Mouse (Mus musculus): ENCODE measurements around the gene Adam22. TPM values are rescaled to one million over a fixed set of nuclear protein-coding genes. Genes with fewer than 3 reads are reported as not detected.
"Not testable (repeated sequence)": the region's sequence is repeated elsewhere in the genome, so short reads cannot be mapped to it uniquely, and the experiment has no call there.

Adam22 gene
- polyA plus RNA-seq, 1 experiment from 2014 or later = 2.2 TPM

DNA sequence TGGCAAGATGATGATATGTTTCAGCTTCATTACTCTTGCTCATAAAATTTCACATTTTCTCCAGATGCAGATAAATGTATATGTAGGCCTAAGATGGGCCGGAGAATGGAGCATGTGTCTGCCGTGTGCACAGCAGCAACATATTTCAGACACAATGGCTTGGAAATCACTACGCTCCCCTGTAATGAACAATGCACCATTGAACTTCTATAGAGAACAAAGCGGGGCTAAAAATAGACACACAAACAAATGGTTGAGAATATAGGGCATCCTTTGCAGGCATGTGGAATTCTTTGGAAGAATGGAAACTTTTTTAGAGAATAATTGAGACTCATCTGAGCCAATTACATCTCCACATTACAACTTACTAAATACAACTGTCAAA is 143.6 kb downstream of the Adam22 start:
- 78% methylated on average over 4 of the region's 4 CpGs for WGBS
- ATAC-seq (replicated peaks; ENCODE audit: low FRiP score) = no peak
- Histone ChIP-seq H3K9ac (ENCODE audit: low read depth, low read length) (no peak overlapping the region), H3K27ac (ENCODE audit: low read depth, low read length) (no peak overlapping the region), H3K4me1 (replicated peaks; ENCODE audit: control insufficient read depth, insufficient read depth, low read length) (no peaks in the 10 kb centered on the region), H3K9me3 (ENCODE audit: control insufficient read depth, low read length) (no peaks in the 10 kb centered on the region), H3K4me3 (ENCODE audit: low read depth, low read length) (no peak overlapping the region), H3K4me2 (no peak overlapping the region), H3K36me3 (ENCODE audit: control insufficient read depth, insufficient read depth, low read length) (no peaks in the 10 kb centered on the region), H3K27me3 (replicated peaks; ENCODE audit: control insufficient read depth, insufficient read depth, low read length) (no peaks in the 10 kb centered on the region)
- DNase-seq (ENCODE audit: low spot score) = no peak

DNA sequence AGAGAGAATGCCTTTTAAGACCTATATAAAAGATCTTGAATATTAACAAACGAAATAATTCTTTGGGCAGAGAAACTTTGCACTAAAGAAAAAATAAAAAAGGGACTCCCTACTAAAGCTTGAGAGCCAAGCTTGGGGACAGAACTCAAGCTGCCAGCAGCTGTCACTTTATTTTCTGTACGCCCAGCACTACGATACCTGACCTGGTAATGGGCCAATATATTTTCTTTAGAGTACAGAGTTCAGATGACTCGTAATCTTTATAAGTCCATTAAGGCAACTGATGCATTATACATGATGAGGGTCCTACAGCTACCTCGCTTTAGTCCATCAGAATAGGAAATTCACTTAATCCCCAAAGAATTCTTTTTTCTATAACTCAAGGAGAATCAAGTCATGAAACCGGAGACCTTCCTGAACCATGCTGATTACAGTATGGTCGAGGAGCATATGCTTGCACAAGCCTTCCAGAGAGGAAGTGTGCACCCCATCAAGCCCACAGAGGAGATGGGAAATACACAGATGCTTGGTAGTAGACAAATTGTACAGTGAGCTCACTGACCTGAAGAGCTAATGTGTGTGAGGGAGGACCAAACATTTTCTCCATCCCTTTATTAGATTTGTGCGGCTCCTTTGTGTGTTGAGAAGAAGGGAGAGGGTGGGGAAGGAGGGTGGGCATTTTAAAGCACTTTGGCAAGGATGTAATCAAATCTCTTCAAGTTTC is 144.2 kb downstream of the Adam22 start:
- ATAC-seq (replicated peaks; ENCODE audit: low FRiP score) = no peak
- WGBS = 80% methylated on average over 8 of the region's 8 CpGs
- Histone ChIP-seq H3K9ac (ENCODE audit: low read depth, low read length) (no peak overlapping the region), H3K27ac (ENCODE audit: low read depth, low read length) (no peak overlapping the region), H3K4me1 (replicated peaks; ENCODE audit: control insufficient read depth, insufficient read depth, low read length) (no peaks in the 10 kb centered on the region), H3K4me2 (no peak overlapping the region), H3K27me3 (replicated peaks; ENCODE audit: control insufficient read depth, insufficient read depth, low read length) (no peaks in the 10 kb centered on the region), H3K4me3 (ENCODE audit: low read depth, low read length) (no peak overlapping the region), H3K36me3 (ENCODE audit: control insufficient read depth, insufficient read depth, low read length) (no peaks in the 10 kb centered on the region), H3K9me3 (ENCODE audit: control insufficient read depth, low read length) (no peaks in the 10 kb centered on the region)
- DNase-seq (ENCODE audit: low spot score) = no peak

GRCm38 (mm10) chr5:8221630-8222029 is 146.3 kb downstream of the Adam22 start:
- DNase-seq (ENCODE audit: low spot score) (no peak), ATAC-seq (replicated peaks; ENCODE audit: low FRiP score) (no peak)
- Histone ChIP-seq H3K4me1 (replicated peaks; ENCODE audit: control insufficient read depth, insufficient read depth, low read length) (no peaks in the 10 kb centered on the region), H3K27ac (ENCODE audit: low read depth, low read length) (no peak overlapping the region), H3K27me3 (replicated peaks; ENCODE audit: control insufficient read depth, insufficient read depth, low read length) (no peaks in the 10 kb centered on the region), H3K4me3 (ENCODE audit: low read depth, low read length) (no peak overlapping the region), H3K4me2 (no peak overlapping the region), H3K9ac (ENCODE audit: low read depth, low read length) (no peak overlapping the region), H3K36me3 (ENCODE audit: control insufficient read depth, insufficient read depth, low read length) (no peaks in the 10 kb centered on the region), H3K9me3 (ENCODE audit: control insufficient read depth, low read length) (no peaks in the 10 kb centered on the region)
- 75% methylated on average over 5 of the region's 5 CpGs for WGBS

DNA sequence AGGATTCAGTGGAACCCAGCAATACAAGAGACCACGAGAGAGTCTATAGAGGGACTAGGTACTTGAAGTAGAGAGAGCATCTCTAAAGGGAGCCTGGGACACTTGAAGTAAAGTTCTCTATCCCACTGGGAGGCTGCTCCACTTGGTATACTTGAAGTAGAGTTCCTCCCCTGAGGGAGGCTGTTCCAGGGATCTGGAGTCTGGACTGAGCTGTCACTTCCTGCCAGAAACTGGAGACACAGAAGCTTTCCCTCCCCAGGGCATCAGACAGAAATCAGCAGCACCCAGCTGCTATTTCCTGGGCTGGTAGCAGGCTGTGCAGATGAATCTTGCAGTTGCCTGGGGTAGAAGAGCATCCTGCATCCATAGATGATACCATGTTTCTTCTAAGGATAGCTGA is 152.1 kb downstream of the Adam22 start:
- H3K4me1 ChIP-seq (replicated peaks; ENCODE audit: control insufficient read depth, insufficient read depth, low read length) = no peaks in the 10 kb centered on the region
- H3K9me3 ChIP-seq (ENCODE audit: control insufficient read depth, low read length) = no peaks in the 10 kb centered on the region
- no peaks in the 10 kb centered on the region for H3K27me3 ChIP-seq (replicated peaks; ENCODE audit: control insufficient read depth, insufficient read depth, low read length)
- no peak overlapping the region for H3K9ac ChIP-seq (ENCODE audit: low read depth, low read length)
- WGBS = 66% methylated on average over 1 of the region's 1 CpGs
- DNase-seq (ENCODE audit: low spot score) (no peak), ATAC-seq (replicated peaks; ENCODE audit: low FRiP score) (no peak)
- no peak overlapping the region for H3K4me2 ChIP-seq
- no peak overlapping the region for H3K4me3 ChIP-seq (ENCODE audit: low read depth, low read length)
- no peak overlapping the region for H3K27ac ChIP-seq (ENCODE audit: low read depth, low read length)
- no peaks in the 10 kb centered on the region for H3K36me3 ChIP-seq (ENCODE audit: control insufficient read depth, insufficient read depth, low read length)

- H3K9ac ChIP-seq (ENCODE audit: low read depth, low read length); H3K36me3 ChIP-seq (ENCODE audit: control insufficient read depth, insufficient read depth, low read length); H3K4me2 ChIP-seq; H3K4me3 ChIP-seq (ENCODE audit: low read depth, low read length); H3K27me3 ChIP-seq (replicated peaks; ENCODE audit: control insufficient read depth, insufficient read depth, low read length); H3K9me3 ChIP-seq (ENCODE audit: control insufficient read depth, low read length); DNase-seq (ENCODE audit: low spot score); ATAC-seq (replicated peaks; ENCODE audit: low FRiP score); H3K27ac ChIP-seq (ENCODE audit: low read depth, low read length); H3K4me1 ChIP-seq (replicated peaks; ENCODE audit: control insufficient read depth, insufficient read depth, low read length): not testable (repeated sequence)
- 79% methylated on average over 1 of the region's 1 CpGs for WGBS
These were observed 183.0 kb downstream of the Adam22 start for GRCm38 (mm10) chr5:8184992-8185391.

GRCm38 (mm10) chr5:8180646-8181045 is 187.3 kb downstream of the Adam22 start:
- DNase-seq (ENCODE audit: low spot score) (no peak), ATAC-seq (replicated peaks; ENCODE audit: low FRiP score) (no peak)
- 64% methylated on average over 1 of the region's 1 CpGs for WGBS
- Histone ChIP-seq H3K4me1 (replicated peaks; ENCODE audit: control insufficient read depth, insufficient read depth, low read length) (no peaks in the 10 kb centered on the region), H3K36me3 (ENCODE audit: control insufficient read depth, insufficient read depth, low read length) (no peaks in the 10 kb centered on the region), H3K9me3 (ENCODE audit: control insufficient read depth, low read length) (no peaks in the 10 kb centered on the region), H3K27ac (ENCODE audit: low read depth, low read length) (no peak overlapping the region), H3K27me3 (replicated peaks; ENCODE audit: control insufficient read depth, insufficient read depth, low read length) (no peaks in the 10 kb centered on the region), H3K9ac (ENCODE audit: low read depth, low read length) (no peak overlapping the region), H3K4me3 (ENCODE audit: low read depth, low read length) (no peak overlapping the region), H3K4me2 (no peak overlapping the region)

- Histone ChIP-seq H3K9me3 (ENCODE audit: control insufficient read depth, low read length) (no peaks in the 10 kb centered on the region), H3K27ac (ENCODE audit: low read depth, low read length) (no peak overlapping the region), H3K4me2 (no peak overlapping the region), H3K9ac (ENCODE audit: low read depth, low read length) (no peak overlapping the region), H3K4me3 (ENCODE audit: low read depth, low read length) (no peak overlapping the region), H3K36me3 (ENCODE audit: control insufficient read depth, insufficient read depth, low read length) (no peaks in the 10 kb centered on the region), H3K4me1 (replicated peaks; ENCODE audit: control insufficient read depth, insufficient read depth, low read length) (no peaks in the 10 kb centered on the region), H3K27me3 (replicated peaks; ENCODE audit: control insufficient read depth, insufficient read depth, low read length) (no peaks in the 10 kb centered on the region)
- WGBS = 81% methylated on average over 17 of the region's 17 CpGs
- ATAC-seq (replicated peaks; ENCODE audit: low FRiP score) (no peak), DNase-seq (ENCODE audit: low spot score) (no peak)
These were observed 189.8 kb downstream of the Adam22 start for GRCm38 (mm10) chr5:8178111-8178510.

GRCm38 (mm10) chr5:8164773-8165172 is 203.2 kb downstream of the Adam22 start:
- 53% methylated on average over 4 of the region's 4 CpGs for WGBS
- Histone ChIP-seq H3K27me3 (replicated peaks; ENCODE audit: control insufficient read depth, insufficient read depth, low read length) (no peaks in the 10 kb centered on the region), H3K4me1 (replicated peaks; ENCODE audit: control insufficient read depth, insufficient read depth, low read length) (no peaks in the 10 kb centered on the region), H3K4me2 (no peak overlapping the region), H3K27ac (ENCODE audit: low read depth, low read length) (no peak overlapping the region), H3K9me3 (ENCODE audit: control insufficient read depth, low read length) (no peaks in the 10 kb centered on the region), H3K4me3 (ENCODE audit: low read depth, low read length) (no peak overlapping the region), H3K9ac (ENCODE audit: low read depth, low read length) (no peak overlapping the region), H3K36me3 (ENCODE audit: control insufficient read depth, insufficient read depth, low read length) (no peaks in the 10 kb centered on the region)
- ATAC-seq (replicated peaks; ENCODE audit: low FRiP score) = no peak
- no peak for DNase-seq (ENCODE audit: low spot score)

DNA sequence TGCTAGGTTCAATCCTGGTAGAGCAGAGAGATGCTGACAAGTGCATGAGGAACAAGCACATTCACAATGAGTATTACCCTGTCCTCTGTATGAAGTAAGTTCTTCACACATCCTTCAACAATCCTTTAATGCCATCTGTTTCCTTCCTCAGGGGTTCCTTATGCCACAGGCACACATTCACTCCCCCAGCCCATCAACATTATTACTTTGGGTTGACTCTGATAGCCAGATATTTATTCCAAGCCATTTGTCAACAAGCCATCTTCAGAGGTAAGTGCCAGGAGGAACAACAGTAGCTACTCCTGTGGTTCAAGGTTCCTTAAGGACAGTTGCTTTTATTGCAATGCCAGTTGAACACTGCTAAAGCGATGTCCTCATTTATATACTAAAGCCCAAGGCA is 216.3 kb downstream of the Adam22 start:
- Histone ChIP-seq H3K4me3 (ENCODE audit: low read depth, low read length) (no peak overlapping the region), H3K9ac (ENCODE audit: low read depth, low read length) (no peak overlapping the region), H3K36me3 (ENCODE audit: control insufficient read depth, insufficient read depth, low read length) (no peaks in the 10 kb centered on the region), H3K9me3 (ENCODE audit: control insufficient read depth, low read length) (no peaks in the 10 kb centered on the region), H3K27me3 (replicated peaks; ENCODE audit: control insufficient read depth, insufficient read depth, low read length) (no peaks in the 10 kb centered on the region), H3K27ac (ENCODE audit: low read depth, low read length) (no peak overlapping the region), H3K4me2 (no peak overlapping the region), H3K4me1 (replicated peaks; ENCODE audit: control insufficient read depth, insufficient read depth, low read length) (no peaks in the 10 kb centered on the region)
- ATAC-seq (replicated peaks; ENCODE audit: low FRiP score) (no peak), DNase-seq (ENCODE audit: low spot score) (no peak)
- 84% methylated on average over 1 of the region's 1 CpGs for WGBS
